Mouse (Mus musculus) adipose tissue, adult 10 weeks (tissue): ENCODE results near the gene Vmn2r71. TPM values are rescaled to one million over a fixed set of nuclear protein-coding genes. Genes with fewer than 3 reads are reported as not detected.

Source experiments
- polyA plus RNA-seq: library from polyadenylated mRNA; stranded (reverse); fragments of 350-450 nt; fragmentation: Illumina TruSeq; extraction: RNeasy Lipid Tissue Mini Kit (QIAGEN cat#74804); gene quantifications from one replicate; pipeline ENCODE4 v1.2.3, GENCODE M21; 2014; ENCODE audit warnings: low read depth, low replicate concordance

Vmn2r71 gene
- not detected for polyA plus RNA-seq

GRCm38 (mm10) chr7:85562787-85563186, at the start of gene Vmn2r71:
Gene Vmn2r71 (plus strand): TSS chr7:85563087.

GRCm38 (mm10) chr7:85569092-85569491, 6.2 kb downstream of the Vmn2r71 start, which contains the start of gene Vmn2r70:
Gene Vmn2r70 (minus strand): TSS chr7:85569192.

Other genes with a start within 250 kb of the Vmn2r71 start
- not detected for gene Vmn2r69, start 147.2 kb upstream of the Vmn2r71 start, polyA plus RNA-seq
- not detected for gene Vmn2r70, start 6.1 kb downstream of the Vmn2r71 start, polyA plus RNA-seq
- not detected for gene Vmn2r72, start 192.0 kb downstream of the Vmn2r71 start, polyA plus RNA-seq